Mouse (Mus musculus) MEL (cell line): Measurements from ENCODE around the gene Anks1. TPM values are rescaled to one million over a fixed set of nuclear protein-coding genes. Genes with fewer than 3 reads are reported as not detected.

ENCODE experiments used
- DNase-seq: peaks from one replicate; pipeline ENCODE4 v3.0.0; 2011; ENCODE audit warnings: low read depth, low spot score
- H3K27ac ChIP-seq: 2 replicates; pipeline ENCODE4 v1.5.1; 2012; ENCODE audit warnings: low read depth, mild to moderate bottlenecking, control low read depth, low read length, moderate library complexity; ENCODE audit not compliant: control insufficient read depth
- H3K27me3 ChIP-seq, 2 experiments: fragments of 150-350 bp in 1 of 2; sonication (generic) in 1 of 2; 2 replicates each; pipeline ENCODE4 v1.6.1; 2012; ENCODE audit warnings: low read length in 2 of 2, mild to moderate bottlenecking in 2 of 2, improper control_type of control experiment in 1 of 2, moderate library complexity in 1 of 2; ENCODE audit not compliant: insufficient read depth in 2 of 2, control insufficient read depth in 1 of 2
- H3K36me3 ChIP-seq, 2 experiments: 2 replicates each; pipeline ENCODE4 v1.6.1; 2012 to 2014; ENCODE audit warnings: low read length in 2 of 2, improper control_type of control experiment in 1 of 2, inconsistent platforms in 1 of 2, mild to moderate bottlenecking in 1 of 2; ENCODE audit not compliant: insufficient read depth in 2 of 2, control insufficient read depth in 1 of 2
- H3K4me1 ChIP-seq, 2 experiments: fragments of 150-350 bp in 1 of 2; sonication (generic) in 1 of 2; 2 replicates each; pipeline ENCODE4 v1.6.1; 2012; ENCODE audit warnings: low read length in 2 of 2, improper control_type of control experiment in 1 of 2, mild to moderate bottlenecking in 1 of 2; ENCODE audit not compliant: insufficient read depth in 2 of 2, control insufficient read depth in 1 of 2
- H3K4me3 ChIP-seq, 2 experiments: fragments of 150-350 bp in 1 of 2; sonication (generic) in 1 of 2; 2 replicates each; pipeline ENCODE4 v1.5.1; 2012; ENCODE audit warnings: low read depth in 2 of 2, low read length in 2 of 2, mild to moderate bottlenecking in 2 of 2, moderate library complexity in 2 of 2, control low read depth in 1 of 2, improper control_type of control experiment in 1 of 2; ENCODE audit not compliant: control insufficient read depth in 1 of 2, insufficient read depth in 1 of 2
- H3K79me2 ChIP-seq: 2 replicates; pipeline ENCODE4 v1.6.1; 2012; ENCODE audit warnings: mild to moderate bottlenecking, low read length, moderate library complexity; ENCODE audit not compliant: control insufficient read depth, poor library complexity, insufficient read depth
- H3K9ac ChIP-seq: 2 replicates; pipeline ENCODE4 v1.6.1; 2012; ENCODE audit warnings: low read depth, mild to moderate bottlenecking, control low read depth, low read length, moderate library complexity; ENCODE audit not compliant: control insufficient read depth, poor library complexity, severe bottlenecking
- H3K9me3 ChIP-seq: fragments of 150-350 bp; sonication (generic); replicated peaks from 2 replicates; pipeline ENCODE4 v1.6.1; 2012; ENCODE audit warnings: mild to moderate bottlenecking, low read length, improper control_type of control experiment, moderate library complexity; ENCODE audit not compliant: insufficient read depth
- BHLHE40 ChIP-seq: IDR thresholded peaks from 2 replicates; pipeline ENCODE4 v1.6.1; 2012; ENCODE audit warnings: low read depth, mild to moderate bottlenecking, inconsistent platforms, low read length, improper control_type of control experiment, borderline replicate concordance
- CHD1 ChIP-seq: IDR thresholded peaks from 2 replicates; pipeline ENCODE4 v1.6.1; 2012; ENCODE audit warnings: low read depth, mild to moderate bottlenecking, inconsistent platforms, low read length, improper control_type of control experiment
- CHD2 ChIP-seq: IDR thresholded peaks from 2 replicates; pipeline ENCODE4 v1.6.1; 2011; ENCODE audit warnings: low read length, improper control_type of control experiment
- CTCF ChIP-seq, 3 experiments: IDR thresholded peaks in 2 of 3; conservative IDR thresholded peaks in 1 of 3; 2 replicates each; pipeline ENCODE4 v1.5.1; 2011 to 2012; ENCODE audit warnings: low read length in 3 of 3, low read depth in 2 of 3, mild to moderate bottlenecking in 2 of 3, improper control_type of control experiment in 1 of 3, inconsistent platforms in 1 of 3, mixed read lengths in 1 of 3, moderate library complexity in 1 of 3; ENCODE audit not compliant: control insufficient read depth in 1 of 3, insufficient read depth in 1 of 3, poor library complexity in 1 of 3, severe bottlenecking in 1 of 3
- ELF1 ChIP-seq: IDR thresholded peaks from 2 replicates; pipeline ENCODE4 v1.6.1; 2014; ENCODE audit warnings: low read depth, mild to moderate bottlenecking, inconsistent platforms, low read length, improper control_type of control experiment, moderate library complexity
- EP300 ChIP-seq, 2 experiments: IDR thresholded peaks; 2 replicates each; pipeline ENCODE4 v1.6.1; 2011; ENCODE audit warnings: improper control_type of control experiment in 2 of 2, low read length in 2 of 2, low read depth in 1 of 2, mild to moderate bottlenecking in 1 of 2
- ETS1 ChIP-seq: IDR thresholded peaks from 2 replicates; pipeline ENCODE4 v1.6.1; 2012; ENCODE audit warnings: low read depth, mild to moderate bottlenecking, inconsistent platforms, low read length, improper control_type of control experiment, moderate library complexity
- GABPA ChIP-seq: IDR thresholded peaks from 2 replicates; pipeline ENCODE4 v1.6.1; 2012; ENCODE audit warnings: low read depth, mild to moderate bottlenecking, inconsistent platforms, low read length, improper control_type of control experiment, moderate library complexity
- GATA1 ChIP-seq: IDR thresholded peaks from 2 replicates; pipeline ENCODE4 v1.6.1; 2011; ENCODE audit warnings: low read depth, low read length, improper control_type of control experiment
- HCFC1 ChIP-seq: IDR thresholded peaks from 2 replicates; pipeline ENCODE4 v1.6.1; 2012; ENCODE audit warnings: low read depth, mild to moderate bottlenecking, inconsistent platforms, low read length, improper control_type of control experiment, moderate library complexity
- KAT2A ChIP-seq: conservative IDR thresholded peaks from 2 replicates; pipeline ENCODE4 v1.6.1; 2012; ENCODE audit warnings: low read depth, low read length, improper control_type of control experiment, inconsistent platforms
- MAFK ChIP-seq: IDR thresholded peaks from 2 replicates; pipeline ENCODE4 v1.6.1; 2011; ENCODE audit warnings: low read depth, mild to moderate bottlenecking, low read length, improper control_type of control experiment, borderline replicate concordance
- MAX ChIP-seq: IDR thresholded peaks from 2 replicates; pipeline ENCODE4 v1.6.1; 2011; ENCODE audit warnings: low read length, improper control_type of control experiment
- MEF2A ChIP-seq: IDR thresholded peaks from 2 replicates; pipeline ENCODE4 v1.6.1; 2014; ENCODE audit warnings: low read depth, mild to moderate bottlenecking, inconsistent platforms, low read length, improper control_type of control experiment; ENCODE audit not compliant: poor library complexity, insufficient replicate concordance, severe bottlenecking; ENCODE audit errors: extremely low read depth
- MYB ChIP-seq: IDR thresholded peaks from 2 replicates; pipeline ENCODE4 v1.6.1; 2011; ENCODE audit warnings: mild to moderate bottlenecking, low read depth, low read length, improper control_type of control experiment
- MYC ChIP-seq: IDR thresholded peaks from 2 replicates; pipeline ENCODE4 v1.6.1; 2011; ENCODE audit warnings: low read depth, mild to moderate bottlenecking, low read length, improper control_type of control experiment, moderate library complexity
- NELFE ChIP-seq: IDR thresholded peaks from 2 replicates; pipeline ENCODE4 v1.6.1; 2011; ENCODE audit warnings: low read depth, low read length, improper control_type of control experiment
- NRF1 ChIP-seq: IDR thresholded peaks from 2 replicates; pipeline ENCODE4 v1.6.1; 2014; ENCODE audit warnings: low read depth, mild to moderate bottlenecking, inconsistent platforms, low read length, improper control_type of control experiment, moderate library complexity; ENCODE audit not compliant: poor library complexity, insufficient read depth, severe bottlenecking
- POLR2A ChIP-seq, 2 experiments: IDR thresholded peaks; 2 replicates each; pipeline ENCODE4 v1.6.1; 2011 to 2012; ENCODE audit warnings: low read length in 2 of 2, mild to moderate bottlenecking in 2 of 2, control low read depth in 1 of 2, improper control_type of control experiment in 1 of 2, low read depth in 1 of 2, moderate library complexity in 1 of 2; ENCODE audit not compliant: control insufficient read depth in 1 of 2, insufficient read depth in 1 of 2, poor library complexity in 1 of 2
- POLR2AphosphoS2 ChIP-seq: IDR thresholded peaks from 2 replicates; pipeline ENCODE4 v1.6.1; 2011; ENCODE audit warnings: low read length, improper control_type of control experiment
- POLR2AphosphoS5 ChIP-seq: IDR thresholded peaks from 2 replicates; pipeline ENCODE4 v1.6.1; 2012; ENCODE audit warnings: low read depth, borderline replicate concordance, mild to moderate bottlenecking, inconsistent platforms, low read length, moderate library complexity, mixed read lengths
- RAD21 ChIP-seq: IDR thresholded peaks from 2 replicates; pipeline ENCODE4 v1.6.1; 2011; ENCODE audit warnings: mild to moderate bottlenecking, low read depth, low read length, improper control_type of control experiment
- RCOR1 ChIP-seq: IDR thresholded peaks from 2 replicates; pipeline ENCODE4 v1.6.1; 2012; ENCODE audit warnings: low read depth, mild to moderate bottlenecking, inconsistent platforms, low read length, improper control_type of control experiment
- SMC3 ChIP-seq: IDR thresholded peaks from 2 replicates; pipeline ENCODE4 v1.6.1; 2011; ENCODE audit warnings: low read depth, low read length, improper control_type of control experiment
- TAL1 ChIP-seq: IDR thresholded peaks from 2 replicates; pipeline ENCODE4 v1.6.1; 2012; ENCODE audit warnings: mild to moderate bottlenecking, inconsistent platforms, low read length, moderate library complexity, mixed read lengths
- TBP ChIP-seq: IDR thresholded peaks from 2 replicates; pipeline ENCODE4 v1.8.0; 2011; ENCODE audit warnings: low read depth, low read length, improper control_type of control experiment
- TCF12 ChIP-seq: IDR thresholded peaks from 2 replicates; pipeline ENCODE4 v1.6.1; 2014; ENCODE audit warnings: low read depth, mild to moderate bottlenecking, inconsistent platforms, low read length, improper control_type of control experiment, moderate library complexity
- UBTF ChIP-seq: IDR thresholded peaks from 2 replicates; pipeline ENCODE4 v1.6.1; 2012; ENCODE audit warnings: low read depth, mild to moderate bottlenecking, inconsistent platforms, low read length, improper control_type of control experiment, moderate library complexity, borderline replicate concordance; ENCODE audit not compliant: insufficient read depth
- ZMIZ1 ChIP-seq: IDR thresholded peaks from 2 replicates; pipeline ENCODE4 v1.6.1; 2012; ENCODE audit warnings: low read depth, mild to moderate bottlenecking, inconsistent platforms, low read length, improper control_type of control experiment, moderate library complexity
- polyA plus RNA-seq, 2 experiments: library from polyadenylated mRNA; stranded (reverse) in 1 of 2; unstranded in 1 of 2; fragments of >175 nt in 1 of 2; fragments of >200 nt in 1 of 2; gene quantifications; 2 replicates each; pipeline versions ENCODE4 v1.2.1 to v1.2.4; 2012; ENCODE audit warnings: low replicate concordance in 2 of 2, low read depth in 1 of 2; ENCODE audit not compliant: insufficient read length in 2 of 2, insufficient read depth in 1 of 2, missing spikeins in 1 of 2
- total RNA-seq: library from RNA; depleted of rRNA; stranded (reverse); fragments of 300-350 nt; gene quantifications from 2 replicates; pipeline ENCODE4 v1.2.3, GENCODE M21; 2012

The Anks1 gene
- total and polyA plus RNA-seq, 3 experiments = 11.9 to 15.9 TPM; not detected in 1

DNA sequence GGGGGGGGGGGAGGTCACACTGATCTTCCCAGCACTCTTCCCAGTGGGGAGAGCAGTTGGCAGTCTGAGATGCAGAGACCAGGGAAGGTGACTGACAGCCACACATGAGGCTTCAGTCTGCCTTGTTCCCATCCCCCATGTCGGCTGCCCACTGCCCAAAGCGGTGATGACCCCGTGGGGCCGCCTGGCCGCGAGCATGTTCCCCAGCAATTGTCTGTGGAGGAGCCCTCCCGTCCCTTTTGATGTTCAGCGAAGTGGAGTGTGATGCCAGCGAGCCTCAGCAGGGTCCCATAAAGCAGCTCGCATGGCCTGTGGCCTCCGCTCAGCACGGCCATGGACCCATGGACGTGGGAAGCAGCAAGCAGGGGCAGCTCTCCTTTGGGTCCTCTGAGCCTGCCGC lies 198.2 kb downstream of the Anks1 start:
- TF ChIP-seq HCFC1 = no peak
- TF ChIP-seq ETS1 = no peak
- no peak for TF ChIP-seq MEF2A
- no peak for TF ChIP-seq TBP
- no peak for TF ChIP-seq ELF1
- no peak for TF ChIP-seq UBTF
- TF ChIP-seq RCOR1 = no peak
- TF ChIP-seq CHD1 = no peak
- TF ChIP-seq GABPA = no peak
- TF ChIP-seq POLR2A (IDR thresholded peaks at IDR 0.05; ENCODE audit: control insufficient read depth in 1 of 2, insufficient read depth in 1 of 2, low read depth in 1 of 2, low read length in 2 of 2, poor library complexity in 1 of 2) = no peak
- TF ChIP-seq MAFK = no peak
- TF ChIP-seq SMC3 = no peak
- TF ChIP-seq MYC = no peak
- no peak for TF ChIP-seq MYB
- TF ChIP-seq NRF1 = no peak
- TF ChIP-seq EP300 (IDR thresholded peaks at IDR 0.05; ENCODE audit: low read depth in 1 of 2, low read length in 2 of 2) = no peak
- no peak for TF ChIP-seq TAL1
- Histone ChIP-seq H3K27ac (no peak overlapping the region), H3K4me3 (no peak overlapping the region), H3K4me1 (no peaks in the 10 kb centered on the region), H3K27me3 (no peaks in the 10 kb centered on the region; a peak in 1 of 4 replicates), H3K9me3 (no peaks in the 10 kb centered on the region), H3K79me2 (no peaks in the 10 kb centered on the region), H3K36me3 (no peaks in the 10 kb centered on the region), H3K9ac (no peak overlapping the region)
- no peak for DNase-seq

- TF ChIP-seq UBTF (no peak), CTCF (IDR thresholded peaks at IDR 0.05 in 2 of 3, conservative IDR thresholded peaks at IDR 0.05 in 1 of 3; ENCODE audit: control insufficient read depth in 1 of 3, insufficient read depth in 1 of 3, low read depth in 2 of 3, low read length in 3 of 3, poor library complexity in 1 of 3, severe bottlenecking in 1 of 3) (no peak), TCF12 (no peak), MYB (no peak), POLR2AphosphoS2 (no peak), CHD1 (no peak), RAD21 (no peak), ZMIZ1 (no peak), GATA1 (no peak), TAL1 (no peak), POLR2AphosphoS5 (no peak), MAX (no peak), BHLHE40 (no peak), CHD2 (no peak), KAT2A (no peak), TBP (no peak), ELF1 (no peak), ETS1 (no peak), NELFE (no peak)
Observed at GRCm38 (mm10) chr17:28112266-28112665, 203.2 kb downstream of the Anks1 start.

More at GRCm38 (mm10) chr17:28112266-28112665, 203.2 kb downstream of the Anks1 start:
- DNase-seq = no peak
- Histone ChIP-seq H3K79me2 (no peaks in the 10 kb centered on the region), H3K27ac (no peak overlapping the region), H3K27me3 (no peaks in the 10 kb centered on the region; a peak in 1 of 4 replicates), H3K4me3 (no peak overlapping the region), H3K9ac (no peak overlapping the region), H3K9me3 (no peaks in the 10 kb centered on the region), H3K36me3 (no peaks in the 10 kb centered on the region), H3K4me1 (no peaks in the 10 kb centered on the region)
